Mouse (Mus musculus) heart, adult 2 months (tissue): ENCODE results near the gene Pdzd2. TPM values are rescaled to one million over a fixed set of nuclear protein-coding genes. Genes with fewer than 3 reads are reported as not detected.

Experiments used
- DNase-seq, 2 experiments: peaks; one replicate each; pipeline ENCODE4 v3.0.0; 2021
- H3K27ac ChIP-seq: fragments of 200-600 bp; 2 replicates; pipeline ENCODE4 v1.8.1; 2022
- H3K27me3 ChIP-seq: fragments of 200-500 bp; 2 replicates; pipeline ENCODE4 v1.6.1; 2012; ENCODE audit warnings: mild to moderate bottlenecking, low read length, inconsistent platforms, mixed read lengths; ENCODE audit not compliant: control insufficient read depth, insufficient read depth
- H3K36me3 ChIP-seq: fragments of 200-500 bp; 2 replicates; pipeline ENCODE4 v1.6.1; 2012; ENCODE audit warnings: low read length, inconsistent platforms; ENCODE audit not compliant: control insufficient read depth, insufficient read depth
- H3K4me1 ChIP-seq: fragments of 200-500 bp; 2 replicates; pipeline ENCODE4 v1.6.1; 2011; ENCODE audit warnings: low read length; ENCODE audit not compliant: control insufficient read depth, insufficient read depth
- H3K4me3 ChIP-seq: fragments of 200-600 bp; 2 replicates; pipeline ENCODE4 v1.8.1; 2022
- H3K79me2 ChIP-seq: fragments of 200-500 bp; replicated peaks from 2 replicates; pipeline ENCODE4 v1.6.1; 2012; ENCODE audit warnings: mild to moderate bottlenecking, inconsistent platforms, low read length, moderate library complexity, mixed read lengths; ENCODE audit not compliant: control insufficient read depth, insufficient read depth
- H3K9ac ChIP-seq: fragments of 200-500 bp; 2 replicates; pipeline ENCODE4 v1.6.1; 2012; ENCODE audit warnings: low read depth, mild to moderate bottlenecking, control low read depth, inconsistent platforms, low read length, mixed read lengths
- CTCF ChIP-seq: fragments of 200-600 bp; IDR thresholded peaks from 2 replicates; pipeline ENCODE4 v1.8.1; 2022; ENCODE audit warnings: antibody characterized with exemption, mild to moderate bottlenecking, moderate library complexity
- EP300 ChIP-seq: fragments of 200-500 bp; IDR thresholded peaks from 2 replicates; pipeline ENCODE4 v1.6.1; 2011; ENCODE audit warnings: low read depth, low read length, control low read depth; ENCODE audit not compliant: insufficient read depth
- POLR2A ChIP-seq: fragments of 200-500 bp; IDR thresholded peaks from 2 replicates; pipeline ENCODE4 v1.6.1; 2011; ENCODE audit warnings: mild to moderate bottlenecking, low read depth, low read length, control low read depth; ENCODE audit not compliant: insufficient read depth
- WGBS: fragments of 180-500 bp; shearing (Covaris S2); methylation state at CpG from one replicate; pipeline ENCODE4 v1.1.7; 2018; 5-methylcytosine and 5-hydroxymethylcytosine counted together
- intact Hi-C: fragments of 180-260 bp; cut with DNase I; formaldehyde crosslinking; loops from one replicate; pipeline ENCODE4 v1.15.1; 2025
- polyA plus RNA-seq: library from polyadenylated mRNA; depleted of rRNA; stranded (reverse); fragments of >200 nt; gene quantifications from 2 replicates; pipeline ENCODE4 v1.2.3, GENCODE M21; 2012
- total RNA-seq, 2 experiments: library from RNA; stranded (reverse); gene quantifications; 2 replicates each; pipeline ENCODE4 v1.2.3; 2021

Gene Pdzd2
- total and polyA plus RNA-seq, 3 experiments = 15.0 to 83.9 (median 78.9) TPM

DNA sequence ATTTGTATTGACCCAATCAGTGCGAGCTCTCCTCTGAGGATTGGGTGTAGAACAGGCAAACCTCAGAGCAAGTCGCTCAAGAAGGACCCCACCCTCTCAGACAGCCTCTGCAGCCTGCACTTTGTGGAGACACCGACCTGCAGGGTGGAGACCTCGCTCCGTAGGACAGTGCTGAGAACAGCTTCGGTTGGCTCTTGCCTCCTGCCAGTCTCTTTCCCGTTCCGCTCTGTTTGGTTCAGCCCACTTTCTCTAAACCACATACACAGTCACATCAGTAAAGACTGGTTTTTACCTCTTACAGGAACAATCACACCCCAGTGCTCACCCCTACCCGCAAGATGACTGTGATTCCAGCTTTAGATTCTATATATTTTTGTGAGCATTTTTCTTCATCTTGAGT is 133.4 kb downstream of the Pdzd2 start:
- Histone ChIP-seq H3K36me3 (no peaks in the 10 kb centered on the region; the same call in 1 of the 2 replicates), H3K4me3 (no peak overlapping the region), H3K79me2 (no peaks in the 10 kb centered on the region), H3K9ac (no peak overlapping the region), H3K27me3 (no peaks in the 10 kb centered on the region), H3K4me1 (peaks cover 2% of the 10 kb centered on the region; the same call in 1 of the 2 replicates), H3K27ac (no peak overlapping the region)
- DNase-seq = no peak
- intact Hi-C loops = no loop called here
- 88% methylated on average over 9 of the region's 9 CpGs for WGBS
- TF ChIP-seq CTCF (no peak), EP300 (no peak), POLR2A (no peak)

DNA sequence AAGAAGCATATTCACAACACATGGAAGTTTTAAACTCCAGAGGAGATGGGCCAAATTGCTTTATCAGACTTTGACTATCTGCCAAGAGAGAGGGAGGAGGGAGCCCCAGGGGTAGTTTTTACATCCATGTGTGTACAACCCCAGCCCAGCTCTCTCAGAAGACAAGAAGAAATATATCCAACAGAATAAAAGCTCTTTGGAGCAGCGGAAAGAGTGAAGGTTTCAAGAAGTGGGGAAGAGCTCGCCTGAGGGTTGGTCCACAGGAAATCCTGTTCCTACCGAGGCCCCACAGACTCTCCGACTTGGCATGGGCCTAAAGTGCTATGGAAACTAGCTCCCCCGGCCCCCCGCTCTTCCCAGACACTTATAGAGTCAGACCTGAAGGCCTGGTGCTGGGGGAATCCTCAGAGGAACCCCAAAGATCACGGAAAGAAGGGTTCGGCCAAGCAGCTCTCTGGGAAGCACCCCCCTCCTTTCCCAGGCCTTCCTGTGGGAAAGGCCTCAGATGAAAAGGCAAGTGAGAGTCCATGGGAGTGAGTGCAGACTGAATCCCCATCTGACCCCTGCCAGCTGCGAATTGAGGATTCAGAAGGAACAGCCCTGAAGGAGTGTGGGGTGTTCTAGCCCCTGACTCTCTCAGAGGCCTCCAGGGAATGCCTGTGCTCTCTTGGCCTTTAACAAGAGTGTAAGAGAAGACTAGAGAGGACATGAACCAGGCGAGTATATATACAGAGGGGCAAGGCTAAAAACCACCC is 134.3 kb downstream of the Pdzd2 start:
- Histone ChIP-seq H3K4me3 (no peak overlapping the region), H3K9ac (no peak overlapping the region), H3K79me2 (no peaks in the 10 kb centered on the region), H3K27me3 (no peaks in the 10 kb centered on the region), H3K36me3 (no peaks in the 10 kb centered on the region), H3K27ac (peak overlapping the region; percentile 13; the same call in 1 of the 2 replicates), H3K4me1 (no peaks in the 10 kb centered on the region)
- intact Hi-C loops = no loop called here
- DNase-seq = peak in 1 of 2 experiments; percentile 21
- 40% methylated on average over 10 of the region's 10 CpGs for WGBS
- no peak for TF ChIP-seq POLR2A
- TF ChIP-seq EP300 = no peak
- no peak for TF ChIP-seq CTCF

DNA sequence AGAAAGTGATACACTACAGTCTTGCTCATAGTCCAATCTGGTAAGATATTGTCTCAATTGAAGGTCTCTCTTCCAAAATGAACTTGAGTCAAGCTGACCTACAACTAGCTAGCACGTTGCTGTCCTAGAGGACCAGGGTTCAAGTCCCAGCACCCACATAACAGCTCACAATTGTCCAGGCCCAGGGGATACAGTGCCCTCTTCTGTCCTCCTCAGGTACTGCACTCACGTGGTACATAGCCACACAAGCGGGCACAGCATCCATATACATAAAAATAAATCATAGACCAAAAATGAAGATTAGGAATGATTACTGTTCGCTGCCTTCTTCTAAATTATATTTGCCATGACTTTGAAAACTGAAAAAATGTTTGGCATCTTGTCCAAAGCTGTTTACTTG is 136.1 kb downstream of the Pdzd2 start:
- H3K4me1 ChIP-seq = no peaks in the 10 kb centered on the region
- no peaks in the 10 kb centered on the region for H3K36me3 ChIP-seq
- H3K4me3 ChIP-seq = no peak overlapping the region
- no peak overlapping the region for H3K27ac ChIP-seq
- TF ChIP-seq POLR2A = no peak
- peak; percentile 43 for TF ChIP-seq CTCF
- no peaks in the 10 kb centered on the region for H3K79me2 ChIP-seq
- H3K27me3 ChIP-seq = no peaks in the 10 kb centered on the region
- 98% methylated on average over 4 of the region's 4 CpGs for WGBS
- intact Hi-C loops = no loop called here
- H3K9ac ChIP-seq = no peak overlapping the region
- no peak for DNase-seq

DNA sequence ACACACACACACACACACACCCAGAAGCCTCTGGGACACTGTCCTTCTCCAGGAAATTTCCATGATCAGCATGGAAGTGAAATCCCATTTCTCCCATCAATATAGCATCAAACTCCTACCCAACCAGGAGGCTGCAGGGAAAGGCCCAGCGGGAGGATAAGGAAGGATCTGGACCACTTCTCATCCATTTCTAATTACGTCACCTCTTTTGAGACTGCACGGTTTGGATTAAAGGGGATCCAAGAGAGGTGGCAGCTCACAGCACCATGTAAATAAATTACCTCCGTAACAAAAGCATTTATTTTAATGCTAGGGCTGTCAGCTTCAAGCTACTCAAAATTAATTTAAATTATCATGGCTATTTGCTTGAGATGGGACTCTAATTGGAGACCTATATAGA is 146.6 kb downstream of the Pdzd2 start:
- Histone ChIP-seq H3K36me3 (no peaks in the 10 kb centered on the region), H3K4me1 (no peaks in the 10 kb centered on the region; the same call in 1 of the 2 replicates), H3K79me2 (no peaks in the 10 kb centered on the region), H3K4me3 (no peak overlapping the region), H3K27ac (no peak overlapping the region), H3K27me3 (no peaks in the 10 kb centered on the region), H3K9ac (no peak overlapping the region)
- intact Hi-C loops = no loop called here
- TF ChIP-seq EP300 (no peak), CTCF (no peak), POLR2A (no peak)
- 82% methylated on average over 4 of the region's 4 CpGs for WGBS
- no peak for DNase-seq

DNA sequence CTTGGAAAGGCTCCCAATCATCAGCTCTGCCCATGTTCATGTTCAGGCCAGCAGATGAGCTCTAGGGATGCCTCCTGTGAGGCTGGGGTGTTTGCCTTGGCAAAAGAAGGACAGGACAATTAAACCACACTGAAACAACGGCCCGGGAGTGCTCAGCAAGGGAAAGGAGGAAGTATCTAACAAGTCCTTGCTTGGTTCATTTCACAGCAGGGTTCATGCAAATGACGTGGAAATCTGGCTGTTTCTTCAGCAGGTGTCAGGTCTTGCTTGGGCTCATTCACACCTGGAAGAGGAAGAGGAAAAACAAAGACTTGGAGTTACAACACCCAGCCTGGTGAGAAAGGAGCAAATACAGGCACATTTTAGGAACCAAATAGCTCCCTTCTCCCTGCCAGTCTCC is 147.1 kb downstream of the Pdzd2 start:
- no peaks in the 10 kb centered on the region for H3K36me3 ChIP-seq
- no peak for DNase-seq
- intact Hi-C loops = no loop called here
- WGBS = 49% methylated on average over 3 of the region's 3 CpGs
- H3K79me2 ChIP-seq = no peaks in the 10 kb centered on the region
- H3K4me3 ChIP-seq = no peak overlapping the region
- no peaks in the 10 kb centered on the region for H3K27me3 ChIP-seq
- H3K4me1 ChIP-seq = no peaks in the 10 kb centered on the region; the same call in 1 of the 2 replicates
- no peak for TF ChIP-seq CTCF
- TF ChIP-seq EP300 = no peak
- TF ChIP-seq POLR2A = no peak
- no peak overlapping the region for H3K27ac ChIP-seq
- no peak overlapping the region for H3K9ac ChIP-seq

DNA sequence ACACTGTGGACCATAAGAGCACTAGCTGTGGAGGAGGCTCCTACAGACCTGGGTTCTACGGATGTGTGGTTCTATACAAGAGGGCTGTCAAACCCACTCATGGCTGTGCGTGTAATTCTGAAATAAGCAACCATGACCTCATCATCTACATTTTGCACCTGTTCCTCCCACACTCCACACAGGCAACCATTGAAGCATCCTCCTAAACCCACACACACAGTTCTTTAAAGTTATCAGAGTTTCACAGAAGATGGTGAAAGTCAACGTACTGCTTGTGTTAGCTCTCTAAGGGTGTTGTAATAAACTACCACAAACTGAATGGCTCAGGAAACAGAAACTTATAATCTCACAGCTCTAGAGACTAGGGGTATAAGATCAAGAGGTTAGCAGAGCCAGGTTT is 151.1 kb downstream of the Pdzd2 start:
- no peak for TF ChIP-seq POLR2A
- TF ChIP-seq EP300 = no peak
- no peak for TF ChIP-seq CTCF
- H3K9ac ChIP-seq = no peak overlapping the region
- H3K27ac ChIP-seq = no peak overlapping the region; the same call in 1 of the 2 replicates
- no peaks in the 10 kb centered on the region for H3K27me3 ChIP-seq
- no peak overlapping the region for H3K4me3 ChIP-seq
- H3K36me3 ChIP-seq = no peaks in the 10 kb centered on the region
- DNase-seq = no peak
- WGBS = 69% methylated on average over 3 of the region's 3 CpGs
- intact Hi-C loops = loop anchor here (5.0 kb wide), 1 partner anchor 94 kb away; no protein-coding TSS in a partner anchor
- H3K79me2 ChIP-seq = no peaks in the 10 kb centered on the region
- no peaks in the 10 kb centered on the region; the same call in 1 of the 2 replicates for H3K4me1 ChIP-seq
